Mouse (Mus musculus): ENCODE results near the gene Nrxn1.

The Nrxn1 gene

GRCm38 (mm10) chr17:90962904-90963531 lies 129.9 kb downstream of the Nrxn1 start:
- peak in 1 of 2 experiments; percentile 2 for DNase-seq

DNA sequence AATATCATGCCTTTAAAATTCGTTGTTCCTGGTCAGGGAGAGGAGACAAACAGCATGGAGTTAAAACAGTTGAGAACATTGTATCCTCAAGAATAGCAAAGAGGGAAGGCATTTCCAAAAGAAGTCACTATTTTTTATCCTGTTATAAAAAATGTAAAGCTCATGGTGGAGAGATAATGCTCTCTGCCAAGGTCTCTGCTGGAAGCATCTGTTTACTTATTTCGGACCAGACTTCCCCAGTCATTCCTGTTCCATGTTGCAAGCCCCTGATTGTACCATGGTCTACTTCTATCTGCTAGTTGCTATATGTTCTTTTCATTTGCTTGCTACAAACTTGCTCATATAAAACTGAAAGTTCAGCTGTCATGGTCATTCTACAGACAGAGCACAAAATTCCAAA lies 137.7 kb downstream of the Nrxn1 start:
- DNase-seq, result no peak

DNA sequence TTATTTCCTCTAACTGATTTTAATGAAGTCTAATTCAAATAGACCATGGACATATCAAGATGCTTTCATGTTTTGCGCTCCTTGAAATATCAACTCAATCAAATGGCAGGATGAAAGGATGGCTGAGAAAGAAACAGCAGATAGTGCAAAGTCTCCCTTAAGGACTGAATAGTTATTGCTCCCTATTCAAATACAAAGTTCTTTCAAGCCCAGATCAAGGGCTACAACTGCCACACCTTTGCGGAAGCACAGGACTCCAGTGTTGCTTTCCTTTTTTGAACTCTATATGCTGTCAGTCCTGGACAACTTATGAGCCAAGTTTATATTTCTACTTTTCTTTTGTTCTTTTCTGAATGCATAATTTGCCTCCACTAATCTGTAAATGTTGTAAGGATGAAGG lies 157.9 kb downstream of the Nrxn1 start:
- DNase-seq, result no peak

DNA sequence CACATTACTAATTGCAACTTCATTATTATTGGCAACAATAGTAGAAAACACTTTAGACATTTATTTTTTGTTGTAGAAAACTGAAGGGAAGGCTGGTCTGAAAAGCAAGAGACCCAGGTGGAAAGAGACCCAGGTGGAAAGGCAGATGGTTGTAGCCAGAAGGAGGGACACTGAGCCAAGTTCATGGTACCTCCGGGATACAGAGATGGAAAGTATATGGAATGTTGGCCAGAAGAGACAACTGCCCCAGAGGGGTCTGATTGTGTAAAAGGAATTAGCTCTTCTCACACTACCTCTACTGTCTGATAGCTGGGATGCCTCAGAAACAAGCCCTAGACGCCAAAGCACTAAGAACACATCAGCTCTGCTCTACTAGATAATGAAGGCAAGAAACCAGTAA lies 179.6 kb downstream of the Nrxn1 start:
- DNase-seq, result no peak

DNA sequence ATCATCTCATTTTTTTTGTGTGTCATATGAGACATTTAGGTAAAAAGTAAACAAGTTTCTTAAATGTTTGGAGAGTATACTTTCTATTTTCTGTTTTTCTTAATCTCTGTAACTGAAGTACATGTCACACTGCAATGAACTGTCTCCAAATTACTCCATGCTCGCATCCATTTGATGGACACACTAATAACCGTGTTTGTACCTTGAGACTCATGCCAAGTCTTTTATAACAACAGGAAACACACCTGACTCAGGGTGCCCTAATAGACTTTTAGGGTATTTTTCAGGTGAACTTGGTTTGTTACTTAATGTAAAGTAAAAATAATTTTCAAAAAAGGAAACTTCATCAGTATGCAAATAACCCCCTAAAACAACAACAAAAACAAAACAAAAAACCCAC lies 180.1 kb downstream of the Nrxn1 start:
- no peak for DNase-seq

DNA sequence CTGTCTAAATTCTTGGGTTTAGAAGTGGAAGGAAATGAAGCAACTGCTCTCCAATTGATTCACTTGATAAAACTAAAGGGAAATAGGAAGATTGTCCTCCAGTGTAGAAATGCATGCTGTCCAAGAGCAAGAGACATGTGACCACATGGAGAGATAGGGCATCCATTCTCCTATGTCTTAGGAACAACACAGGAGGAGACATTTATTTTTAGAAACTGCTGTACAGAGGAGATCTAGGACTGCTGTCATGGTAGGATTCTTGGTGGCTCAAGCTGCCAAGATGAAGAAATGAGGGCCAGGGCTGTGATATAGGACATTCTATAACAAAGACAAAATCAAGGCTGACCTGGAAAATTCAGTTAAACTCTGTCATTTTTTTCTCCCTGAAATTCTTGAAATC lies 180.5 kb downstream of the Nrxn1 start:
- no peak for DNase-seq

GRCm38 (mm10) chr17:90906118-90907093 lies 186.5 kb downstream of the Nrxn1 start:
- DNase-seq, result no peak

GRCm38 (mm10) chr17:90905143-90905542 lies 187.7 kb downstream of the Nrxn1 start:
- no peak for DNase-seq

- no peak for DNase-seq
Measured at GRCm38 (mm10) chr17:90892327-90893259, 200.3 kb downstream of the Nrxn1 start.

- DNase-seq, result no peak
Measured at GRCm38 (mm10) chr17:90891711-90892110, 201.2 kb downstream of the Nrxn1 start.

GRCm38 (mm10) chr17:90857225-90857624 lies 235.6 kb downstream of the Nrxn1 start:
- no peak for DNase-seq

DNA sequence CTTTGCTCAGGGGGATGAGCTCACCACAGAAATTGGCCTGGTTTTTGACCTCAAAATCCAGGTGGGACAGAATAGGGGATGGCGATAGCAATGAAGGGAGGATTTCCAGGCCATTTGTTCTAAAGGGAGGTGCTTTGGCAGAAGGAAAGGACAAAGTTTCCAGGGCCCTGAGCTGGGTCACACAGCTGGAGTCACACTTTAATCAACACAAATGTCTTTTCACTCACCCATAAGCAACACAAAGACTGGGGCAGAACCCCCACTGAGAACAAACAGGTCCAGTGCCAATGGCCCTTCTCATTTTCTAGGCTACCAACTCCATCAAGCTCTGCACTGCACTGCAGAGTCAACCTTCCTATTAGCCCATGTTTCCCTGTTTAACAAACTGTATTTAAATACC lies 249.0 kb downstream of the Nrxn1 start:
- no peak for DNase-seq

DNA sequence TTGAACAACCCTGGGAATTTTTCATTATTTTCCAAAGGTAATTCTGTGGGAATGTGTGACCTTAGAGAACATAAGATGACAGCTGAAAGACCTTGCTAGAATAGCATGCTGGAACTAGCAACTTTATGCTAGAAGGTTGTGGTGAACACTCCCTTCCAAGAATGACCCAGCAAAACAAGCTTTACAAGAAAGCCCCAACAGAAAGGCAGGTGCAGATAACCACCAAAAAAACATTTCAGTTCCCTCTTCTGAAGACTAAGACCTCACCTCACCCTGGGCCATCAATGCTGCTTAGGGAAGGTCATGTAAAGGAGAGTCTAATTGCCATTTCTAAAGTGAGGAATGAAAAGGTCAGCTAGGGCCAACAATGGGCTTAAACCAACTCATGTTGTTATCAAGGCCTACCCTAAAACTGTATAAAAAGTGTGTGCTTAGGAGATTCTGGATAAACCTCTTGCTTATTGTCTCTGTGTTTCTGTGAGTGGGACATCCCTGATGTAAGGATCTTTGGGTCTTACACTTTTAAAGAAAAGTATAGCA lies 249.7 kb downstream of the Nrxn1 start:
- no peak for DNase-seq

DNA sequence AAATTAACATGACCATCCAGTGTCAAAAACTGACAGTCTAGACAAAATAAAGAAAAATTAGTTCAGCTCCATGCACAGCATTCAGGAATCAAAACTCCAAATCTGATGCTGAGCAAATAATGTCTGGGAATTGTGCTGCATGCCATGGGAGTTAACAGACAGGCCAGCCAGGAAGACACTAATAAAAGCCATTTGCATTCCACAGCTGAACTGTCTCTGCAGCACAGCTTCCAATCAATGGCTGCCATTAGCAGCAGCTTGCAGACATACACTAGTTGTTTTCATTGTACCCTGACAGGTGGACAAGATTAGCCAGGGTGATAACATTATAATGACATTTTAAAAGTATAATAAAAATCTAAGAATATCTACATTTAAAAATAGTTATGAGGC lies 255.9 kb downstream of the Nrxn1 start:
- DNase-seq, result no peak

- DNase-seq, result no peak
Measured at GRCm38 (mm10) chr17:90836154-90837021, 256.5 kb downstream of the Nrxn1 start.

GRCm38 (mm10) chr17:90818340-90818739 lies 274.5 kb downstream of the Nrxn1 start:
- DNase-seq, result no peak

DNA sequence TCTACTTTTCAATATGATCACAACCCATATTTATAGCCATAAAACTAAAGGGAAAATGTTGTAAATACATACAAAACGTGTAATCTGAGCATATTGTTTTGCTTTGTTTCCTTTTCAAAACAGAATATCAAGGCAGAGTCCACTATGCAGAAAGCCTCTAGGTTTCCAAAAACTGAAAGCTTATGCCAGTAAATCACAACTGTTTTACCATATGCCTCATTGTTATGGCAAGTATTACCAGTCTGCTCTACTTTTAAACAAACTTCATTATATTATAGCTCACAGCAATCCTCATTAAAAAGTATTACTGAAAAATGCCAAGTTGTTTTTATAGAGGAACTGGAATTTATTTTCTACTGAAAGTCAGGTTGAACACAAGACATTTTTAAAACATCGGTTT lies 275.0 kb downstream of the Nrxn1 start:
- DNase-seq, result no peak

- no peak for DNase-seq
Measured at GRCm38 (mm10) chr17:90815306-90815705, 277.6 kb downstream of the Nrxn1 start.

DNA sequence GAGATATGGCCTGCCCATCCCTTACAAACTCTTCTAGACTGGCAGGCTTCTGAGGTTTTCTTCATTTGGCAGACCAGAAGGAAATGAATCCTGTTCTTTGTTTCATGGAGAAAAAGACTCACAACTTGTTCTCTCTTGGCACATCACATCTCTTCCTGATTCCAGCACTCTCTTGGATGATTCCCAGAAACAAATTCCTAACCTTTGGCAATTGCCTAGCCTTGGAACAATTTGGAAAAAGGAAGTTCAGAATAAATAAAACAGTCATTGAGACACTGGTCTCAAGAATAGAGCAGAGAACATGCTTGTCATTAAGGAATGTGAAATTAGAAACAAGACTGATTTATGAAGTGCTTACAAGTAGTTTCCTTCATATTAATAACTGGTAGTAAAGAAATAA lies 279.1 kb downstream of the Nrxn1 start:
- peak in 1 of 2 experiments; percentile 24 for DNase-seq

DNA sequence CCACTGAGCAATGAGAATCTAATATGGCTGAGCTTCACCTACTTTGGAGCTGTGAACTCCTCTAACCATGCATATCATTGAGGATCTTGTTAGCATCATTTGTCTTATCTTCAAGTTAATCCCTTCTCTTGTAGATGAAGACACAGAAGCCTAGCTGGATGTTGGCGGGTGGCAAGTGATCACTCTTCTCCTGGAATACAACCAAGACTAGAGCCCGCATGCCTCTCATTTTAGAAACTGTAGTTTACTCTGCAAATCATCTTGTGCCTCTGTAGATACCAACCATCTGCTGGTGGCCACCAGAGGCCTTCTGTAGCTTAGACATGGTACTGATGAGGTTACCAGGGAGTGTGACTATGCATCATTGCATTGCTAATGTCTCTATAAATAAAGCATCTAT lies 280.4 kb downstream of the Nrxn1 start:
- DNase-seq, result no peak
